Mouse (Mus musculus): ENCODE measurements around the gene Ripor3. TPM values are rescaled to one million over a fixed set of nuclear protein-coding genes. Genes with fewer than 3 reads are reported as not detected.

Gene Ripor3
- polyA plus RNA-seq, 1 experiment from 2014 or later, result 0.37 TPM

DNA sequence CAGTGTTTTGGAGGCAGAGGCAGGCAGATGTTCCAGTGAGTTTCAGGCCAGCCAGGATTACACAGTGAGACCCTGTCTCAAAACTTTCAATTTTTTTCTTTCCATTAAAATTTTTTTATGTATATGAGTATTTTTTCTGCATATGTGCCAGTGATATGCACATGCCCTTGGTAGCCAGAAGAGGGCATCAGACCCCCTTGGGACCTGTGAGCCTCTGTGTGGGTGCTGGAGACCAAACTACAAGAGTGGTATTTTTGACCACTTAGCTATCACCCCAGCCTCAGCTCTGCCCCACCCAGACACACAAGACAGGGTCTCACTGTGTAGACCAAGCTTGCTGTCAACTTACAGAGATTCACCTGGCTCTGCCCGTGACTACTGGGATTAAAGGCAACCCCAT is 52.9 kb downstream of the Ripor3 start:
- ATAC-seq, result no peak
- H3K9ac ChIP-seq (replicated peaks; ENCODE audit: low read depth, low read length), result no peak overlapping the region

DNA sequence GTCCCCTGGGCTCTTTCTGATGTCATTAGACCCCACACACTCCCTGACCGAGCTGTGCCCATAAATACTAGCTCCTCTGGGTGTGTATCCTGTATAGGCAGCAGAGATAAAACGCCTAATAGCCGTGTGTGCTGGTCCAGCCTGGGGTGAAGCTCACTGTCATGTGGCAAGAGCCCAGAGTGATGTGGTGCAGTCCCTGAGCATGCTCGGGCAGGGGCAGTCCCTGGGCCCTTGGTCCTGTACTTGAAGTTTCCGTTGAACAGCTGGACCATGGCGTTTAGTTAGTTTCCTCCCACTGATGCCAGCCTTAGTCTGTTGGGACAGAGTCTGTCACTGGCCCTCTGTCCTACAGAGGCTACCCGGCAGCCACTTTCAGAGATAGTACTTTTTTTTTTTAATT is 55.5 kb downstream of the Ripor3 start:
- Histone ChIP-seq H3K27ac (ENCODE audit: low read length) (no peak overlapping the region), H3K36me3 (ENCODE audit: control insufficient read depth, insufficient read depth) (no peaks in the 10 kb centered on the region), H3K27me3 (replicated peaks; ENCODE audit: control insufficient read depth, insufficient read depth, low read length) (no peaks in the 10 kb centered on the region), H3K4me3 (replicated peaks; ENCODE audit: low read length) (no peak overlapping the region), H3K4me1 (replicated peaks; ENCODE audit: control insufficient read depth, insufficient read depth, low read length) (peaks cover 7% of the 10 kb centered on the region), H3K9me3 (ENCODE audit: control insufficient read depth, low read length) (no peaks in the 10 kb centered on the region), H3K9ac (replicated peaks; ENCODE audit: low read depth, low read length) (no peak overlapping the region), H3K4me2 (ENCODE audit: low read length) (no peak overlapping the region)
- ATAC-seq, result no peak
- WGBS, result 89% methylated on average over 7 of the region's 7 CpGs

More for the DNA sequence above, 52.9 kb downstream of the Ripor3 start:
- WGBS, result 81% methylated on average over 1 of the region's 1 CpGs
- peaks cover 7% of the 10 kb centered on the region for H3K4me1 ChIP-seq (replicated peaks; ENCODE audit: control insufficient read depth, insufficient read depth, low read length)
- no peaks in the 10 kb centered on the region for H3K9me3 ChIP-seq (ENCODE audit: control insufficient read depth, low read length)
- H3K4me2 ChIP-seq (ENCODE audit: low read length), result no peak overlapping the region
- H3K27ac ChIP-seq (ENCODE audit: low read length), result no peak overlapping the region
- no peaks in the 10 kb centered on the region for H3K27me3 ChIP-seq (replicated peaks; ENCODE audit: control insufficient read depth, insufficient read depth, low read length)
- H3K36me3 ChIP-seq (ENCODE audit: control insufficient read depth, insufficient read depth), result no peaks in the 10 kb centered on the region
- no peak overlapping the region for H3K4me3 ChIP-seq (replicated peaks; ENCODE audit: low read length)

DNA sequence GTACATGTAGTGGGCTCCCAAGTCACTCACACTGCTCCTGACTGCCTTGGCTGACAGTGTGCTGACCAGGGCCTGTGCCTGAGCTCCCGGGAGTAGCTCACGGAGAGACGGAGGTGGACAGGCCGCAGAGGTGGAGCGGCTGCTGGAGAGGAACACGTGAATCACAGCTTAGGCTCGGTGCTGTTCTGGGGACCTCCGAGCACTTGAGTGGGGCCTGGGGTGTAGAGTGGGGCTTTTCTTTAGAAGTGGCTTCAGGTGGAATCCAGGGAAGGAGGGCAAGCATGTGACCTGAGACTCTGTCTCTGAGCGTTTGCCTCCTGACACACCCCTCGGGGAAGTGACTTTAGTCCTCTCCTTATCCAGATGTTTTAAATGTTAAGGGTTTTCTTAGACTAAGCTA is 56.6 kb downstream of the Ripor3 start:
- no peak for ATAC-seq
- H3K4me1 ChIP-seq (replicated peaks; ENCODE audit: control insufficient read depth, insufficient read depth, low read length), result peaks cover 7% of the 10 kb centered on the region
- H3K9me3 ChIP-seq (ENCODE audit: control insufficient read depth, low read length), result no peaks in the 10 kb centered on the region
- no peaks in the 10 kb centered on the region for H3K27me3 ChIP-seq (replicated peaks; ENCODE audit: control insufficient read depth, insufficient read depth, low read length)
- H3K36me3 ChIP-seq (ENCODE audit: control insufficient read depth, insufficient read depth), result no peaks in the 10 kb centered on the region
- H3K4me3 ChIP-seq (replicated peaks; ENCODE audit: low read length), result no peak overlapping the region
- no peak overlapping the region for H3K27ac ChIP-seq (ENCODE audit: low read length)
- WGBS, result 88% methylated on average over 10 of the region's 10 CpGs
- no peak overlapping the region for H3K4me2 ChIP-seq (ENCODE audit: low read length)
- H3K9ac ChIP-seq (replicated peaks; ENCODE audit: low read depth, low read length), result no peak overlapping the region

DNA sequence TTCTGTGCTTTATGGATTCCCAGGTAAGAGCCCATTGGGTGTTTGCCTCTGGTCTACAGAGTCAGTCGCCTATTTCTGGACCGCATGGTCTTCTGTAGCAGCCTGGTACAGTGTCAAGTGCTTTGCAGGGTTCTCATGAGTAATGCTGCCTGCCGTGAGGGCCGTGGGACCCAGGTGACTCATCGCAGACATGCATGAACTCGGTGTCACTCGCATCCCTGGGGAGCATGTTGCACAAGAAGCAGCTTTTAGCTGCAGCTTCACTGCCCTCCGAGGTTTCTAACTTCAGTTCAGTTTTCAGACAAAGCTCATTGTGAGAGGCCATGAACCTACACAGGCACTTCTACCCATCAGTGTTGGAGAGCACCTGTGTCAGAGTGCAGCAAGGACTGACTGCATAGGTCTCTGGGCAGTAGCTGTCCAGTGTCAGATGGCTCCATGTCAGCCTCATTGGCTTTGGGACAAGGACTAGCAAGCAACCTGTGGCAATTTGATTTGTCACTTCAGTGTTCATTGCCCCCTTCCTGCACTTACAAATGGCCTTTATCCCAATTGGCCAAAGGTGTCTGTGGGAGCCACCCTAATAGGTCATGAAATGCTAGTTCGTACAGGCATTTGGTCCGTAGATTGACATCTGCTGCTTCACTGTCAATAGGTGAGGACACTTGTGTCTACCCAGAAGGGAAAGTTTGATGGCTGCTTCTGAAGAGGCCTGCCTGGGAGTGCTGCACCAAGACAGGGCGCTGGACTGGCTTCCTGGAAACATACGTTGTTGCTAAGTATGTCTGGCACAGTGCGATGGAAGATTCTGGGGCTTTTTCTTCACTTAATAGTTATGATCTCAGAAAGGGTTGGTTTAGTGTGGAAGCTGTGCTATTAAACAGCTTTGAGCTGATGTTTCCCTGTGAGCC is 58.9 kb downstream of the Ripor3 start:
- ATAC-seq, result no peak
- Histone ChIP-seq H3K9me3 (ENCODE audit: control insufficient read depth, low read length) (no peaks in the 10 kb centered on the region), H3K4me3 (replicated peaks; ENCODE audit: low read length) (no peak overlapping the region), H3K27ac (ENCODE audit: low read length) (no peak overlapping the region), H3K4me2 (ENCODE audit: low read length) (no peak overlapping the region), H3K36me3 (ENCODE audit: control insufficient read depth, insufficient read depth) (no peaks in the 10 kb centered on the region), H3K9ac (replicated peaks; ENCODE audit: low read depth, low read length) (no peak overlapping the region), H3K27me3 (replicated peaks; ENCODE audit: control insufficient read depth, insufficient read depth, low read length) (no peaks in the 10 kb centered on the region), H3K4me1 (replicated peaks; ENCODE audit: control insufficient read depth, insufficient read depth, low read length) (peaks cover 8% of the 10 kb centered on the region)
- WGBS, result 89% methylated on average over 13 of the region's 13 CpGs

DNA sequence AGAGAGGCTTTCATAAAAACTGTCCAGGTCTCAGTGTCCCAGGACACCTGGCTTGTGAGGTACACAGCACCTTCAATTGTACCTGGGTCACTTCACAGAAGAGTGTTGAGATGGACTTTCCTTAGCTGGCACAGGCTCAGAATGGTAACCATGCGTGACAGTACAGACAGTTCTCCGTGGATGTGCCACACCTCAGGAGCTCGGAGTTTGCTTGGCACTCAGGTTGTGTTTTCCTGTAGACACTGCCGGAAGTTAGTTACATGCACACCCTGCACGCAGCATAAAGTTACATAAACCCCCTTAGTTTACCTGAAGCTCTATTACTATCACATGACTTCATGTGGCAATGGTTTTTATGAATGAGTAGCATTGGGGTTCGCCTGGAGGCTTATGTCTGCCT is 59.7 kb downstream of the Ripor3 start:
- no peak for ATAC-seq
- no peak overlapping the region for H3K4me2 ChIP-seq (ENCODE audit: low read length)
- no peaks in the 10 kb centered on the region for H3K27me3 ChIP-seq (replicated peaks; ENCODE audit: control insufficient read depth, insufficient read depth, low read length)
- no peak overlapping the region for H3K9ac ChIP-seq (replicated peaks; ENCODE audit: low read depth, low read length)
- H3K9me3 ChIP-seq (ENCODE audit: control insufficient read depth, low read length), result no peaks in the 10 kb centered on the region
- H3K4me1 ChIP-seq (replicated peaks; ENCODE audit: control insufficient read depth, insufficient read depth, low read length), result peaks cover 8% of the 10 kb centered on the region
- H3K4me3 ChIP-seq (replicated peaks; ENCODE audit: low read length), result no peak overlapping the region
- WGBS, result 83% methylated on average over 6 of the region's 6 CpGs
- H3K36me3 ChIP-seq (ENCODE audit: control insufficient read depth, insufficient read depth), result no peaks in the 10 kb centered on the region
- no peak overlapping the region for H3K27ac ChIP-seq (ENCODE audit: low read length)

DNA sequence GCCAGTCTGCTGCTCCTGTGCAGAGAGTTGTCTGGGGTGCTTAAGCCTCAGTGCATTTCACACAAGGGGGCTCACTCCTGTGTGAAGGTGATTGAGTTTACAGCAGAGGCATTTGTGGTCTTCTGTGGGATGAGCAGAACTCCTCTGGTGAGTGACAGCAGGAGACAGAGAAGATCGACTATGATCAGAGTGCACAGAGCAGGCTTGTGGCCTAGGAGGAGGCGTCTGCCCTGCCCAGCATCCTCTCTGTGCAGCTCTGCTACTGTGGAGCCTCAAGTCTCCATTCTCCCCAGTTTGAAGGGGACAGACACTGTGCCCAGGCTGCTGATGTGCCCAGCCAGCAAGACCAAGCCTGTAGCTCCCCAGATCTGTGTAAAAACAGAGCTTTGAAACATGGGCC is 60.6 kb downstream of the Ripor3 start:
- WGBS, result 81% methylated on average over 2 of the region's 2 CpGs
- H3K4me3 ChIP-seq (replicated peaks; ENCODE audit: low read length), result no peak overlapping the region
- no peaks in the 10 kb centered on the region for H3K9me3 ChIP-seq (ENCODE audit: control insufficient read depth, low read length)
- no peak overlapping the region for H3K27ac ChIP-seq (ENCODE audit: low read length)
- no peak overlapping the region for H3K9ac ChIP-seq (replicated peaks; ENCODE audit: low read depth, low read length)
- ATAC-seq, result no peak
- H3K4me2 ChIP-seq (ENCODE audit: low read length), result no peak overlapping the region
- H3K27me3 ChIP-seq (replicated peaks; ENCODE audit: control insufficient read depth, insufficient read depth, low read length), result no peaks in the 10 kb centered on the region
- H3K4me1 ChIP-seq (replicated peaks; ENCODE audit: control insufficient read depth, insufficient read depth, low read length), result peaks cover 11% of the 10 kb centered on the region
- no peaks in the 10 kb centered on the region for H3K36me3 ChIP-seq (ENCODE audit: control insufficient read depth, insufficient read depth)

DNA sequence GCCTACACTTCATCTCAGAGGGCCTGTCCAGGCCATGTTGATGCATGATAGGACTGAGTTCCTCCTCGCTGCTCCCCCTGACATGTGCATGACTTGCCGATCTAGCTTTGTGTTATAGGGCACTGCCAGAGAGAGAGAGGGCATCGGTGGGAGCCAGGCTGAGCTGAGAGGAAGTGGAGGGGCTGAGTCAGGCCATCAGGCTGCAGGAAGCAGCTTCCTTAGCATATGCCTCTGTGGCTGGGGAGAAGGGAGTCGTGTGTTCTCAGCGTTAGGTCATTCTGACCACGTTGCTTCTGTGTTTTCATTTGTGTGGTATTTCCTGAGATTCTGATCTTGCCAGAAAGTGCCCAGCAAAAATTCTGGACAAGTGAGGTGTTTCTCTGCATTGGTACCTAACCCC is 61.2 kb downstream of the Ripor3 start:
- Histone ChIP-seq H3K4me3 (replicated peaks; ENCODE audit: low read length) (no peak overlapping the region), H3K9me3 (ENCODE audit: control insufficient read depth, low read length) (no peaks in the 10 kb centered on the region), H3K4me1 (replicated peaks; ENCODE audit: control insufficient read depth, insufficient read depth, low read length) (peaks cover 12% of the 10 kb centered on the region), H3K27me3 (replicated peaks; ENCODE audit: control insufficient read depth, insufficient read depth, low read length) (no peaks in the 10 kb centered on the region), H3K36me3 (ENCODE audit: control insufficient read depth, insufficient read depth) (no peaks in the 10 kb centered on the region), H3K27ac (ENCODE audit: low read length) (no peak overlapping the region), H3K4me2 (ENCODE audit: low read length) (no peak overlapping the region), H3K9ac (replicated peaks; ENCODE audit: low read depth, low read length) (no peak overlapping the region)
- no peak for ATAC-seq
- WGBS, result 72% methylated on average over 6 of the region's 6 CpGs

DNA sequence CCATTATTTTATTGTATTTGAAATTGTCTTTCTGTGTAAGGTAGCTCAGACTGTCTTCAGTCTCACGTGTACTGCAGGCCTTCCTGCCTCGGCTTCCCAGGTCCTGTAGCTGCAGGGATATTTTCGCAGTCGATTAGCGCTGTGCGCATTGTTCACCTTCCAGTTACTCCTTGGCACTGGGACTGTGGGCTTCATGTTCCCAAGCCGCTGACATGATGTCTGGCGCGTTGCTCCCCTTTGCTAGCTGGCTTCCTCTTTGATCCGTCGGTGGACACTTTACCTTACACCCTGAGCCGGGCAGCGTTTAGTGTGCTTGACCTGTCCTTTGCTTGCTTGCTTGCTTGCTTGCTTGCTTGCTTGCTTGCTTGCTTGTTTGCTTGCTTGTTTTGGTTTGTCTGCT is 61.9 kb downstream of the Ripor3 start:
- H3K4me3 ChIP-seq (replicated peaks; ENCODE audit: low read length), result no peak overlapping the region
- no peak overlapping the region for H3K4me2 ChIP-seq (ENCODE audit: low read length)
- no peak overlapping the region for H3K9ac ChIP-seq (replicated peaks; ENCODE audit: low read depth, low read length)
- no peaks in the 10 kb centered on the region for H3K36me3 ChIP-seq (ENCODE audit: control insufficient read depth, insufficient read depth)
- no peak overlapping the region for H3K27ac ChIP-seq (ENCODE audit: low read length)
- no peak for ATAC-seq
- no peaks in the 10 kb centered on the region for H3K9me3 ChIP-seq (ENCODE audit: control insufficient read depth, low read length)
- 70% methylated on average over 13 of the region's 13 CpGs for WGBS
- peaks cover 18% of the 10 kb centered on the region for H3K4me1 ChIP-seq (replicated peaks; ENCODE audit: control insufficient read depth, insufficient read depth, low read length)
- no peaks in the 10 kb centered on the region for H3K27me3 ChIP-seq (replicated peaks; ENCODE audit: control insufficient read depth, insufficient read depth, low read length)

DNA sequence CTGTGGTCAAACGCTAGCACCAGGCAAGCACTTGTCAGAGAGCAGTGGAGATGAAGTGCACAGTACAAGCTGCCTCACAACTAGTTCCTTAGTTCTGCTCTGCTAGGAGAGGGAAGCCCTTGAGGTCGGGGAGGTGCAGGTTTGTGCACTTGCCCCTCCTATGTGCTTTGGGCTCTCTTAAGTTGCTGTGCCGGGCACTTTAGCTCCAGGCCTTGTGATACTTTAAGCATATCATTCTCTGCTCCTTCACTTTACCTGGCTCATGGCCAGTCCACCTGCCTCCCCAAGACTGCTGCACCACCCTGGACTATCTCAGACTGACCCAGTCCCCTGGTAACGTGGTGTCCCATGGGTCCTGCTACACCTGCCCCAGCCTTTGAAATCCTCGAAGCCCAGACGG is 62.4 kb downstream of the Ripor3 start:
- no peak for ATAC-seq
- Histone ChIP-seq H3K4me1 (replicated peaks; ENCODE audit: control insufficient read depth, insufficient read depth, low read length) (peaks cover 24% of the 10 kb centered on the region), H3K27ac (ENCODE audit: low read length) (no peak overlapping the region), H3K4me3 (replicated peaks; ENCODE audit: low read length) (no peak overlapping the region), H3K9ac (replicated peaks; ENCODE audit: low read depth, low read length) (no peak overlapping the region), H3K27me3 (replicated peaks; ENCODE audit: control insufficient read depth, insufficient read depth, low read length) (no peaks in the 10 kb centered on the region), H3K9me3 (ENCODE audit: control insufficient read depth, low read length) (no peaks in the 10 kb centered on the region), H3K36me3 (ENCODE audit: control insufficient read depth, insufficient read depth) (no peaks in the 10 kb centered on the region), H3K4me2 (ENCODE audit: low read length) (no peak overlapping the region)
- 75% methylated on average over 6 of the region's 6 CpGs for WGBS
